Mouse (Mus musculus): ENCODE data around the gene Fsip1.
A peak's percentile ranks its signal among the peaks of the same experiment; 100 is the strongest.

Gene Fsip1

GRCm38 (mm10) chr2:118125211-118125939 lies 131.4 kb downstream of the Fsip1 start:
- DNase-seq (ENCODE audit: low read depth, low spot score): no peak

GRCm38 (mm10) chr2:118124437-118124836 lies 132.3 kb downstream of the Fsip1 start:
- DNase-seq (ENCODE audit: low read depth, low spot score): no peak

- DNase-seq (ENCODE audit: low read depth, low spot score): no peak
Observed at GRCm38 (mm10) chr2:118123743-118124142, 133.0 kb downstream of the Fsip1 start.

- DNase-seq (ENCODE audit: low read depth, low spot score): no peak
Observed at GRCm38 (mm10) chr2:118122291-118122690, 134.5 kb downstream of the Fsip1 start.

GRCm38 (mm10) chr2:118120751-118121150 lies 136.0 kb downstream of the Fsip1 start:
- DNase-seq (ENCODE audit: low read depth, low spot score): no peak

- no peak for DNase-seq (ENCODE audit: low read depth, low spot score)
Observed at GRCm38 (mm10) chr2:118120095-118120494, 136.7 kb downstream of the Fsip1 start.

- DNase-seq (ENCODE audit: low read depth, low spot score): no peak
Observed at GRCm38 (mm10) chr2:118119684-118120083, 137.1 kb downstream of the Fsip1 start.

GRCm38 (mm10) chr2:118118515-118118914 lies 138.3 kb downstream of the Fsip1 start:
- no peak for DNase-seq (ENCODE audit: low read depth, low spot score)

- no peak for DNase-seq (ENCODE audit: low read depth, low spot score)
Observed at GRCm38 (mm10) chr2:118118045-118118444, 138.7 kb downstream of the Fsip1 start.

GRCm38 (mm10) chr2:118117401-118117800 lies 139.4 kb downstream of the Fsip1 start:
- no peak for DNase-seq (ENCODE audit: low read depth, low spot score)

- no peak for DNase-seq (ENCODE audit: low read depth, low spot score)
Observed at GRCm38 (mm10) chr2:118116754-118117290, 139.9 kb downstream of the Fsip1 start.

GRCm38 (mm10) chr2:118116180-118116579 lies 140.6 kb downstream of the Fsip1 start:
- no peak for DNase-seq (ENCODE audit: low read depth, low spot score)

GRCm38 (mm10) chr2:118115647-118116046 lies 141.1 kb downstream of the Fsip1 start:
- no peak for DNase-seq (ENCODE audit: low read depth, low spot score)

GRCm38 (mm10) chr2:118114671-118115070 lies 142.1 kb downstream of the Fsip1 start:
- DNase-seq (ENCODE audit: low read depth, low spot score): no peak

- no peak for DNase-seq (ENCODE audit: low read depth, low spot score)
Observed at GRCm38 (mm10) chr2:118113808-118114524, 142.8 kb downstream of the Fsip1 start.

GRCm38 (mm10) chr2:118112846-118113479 lies 143.8 kb downstream of the Fsip1 start:
- no peak for DNase-seq (ENCODE audit: low read depth, low spot score)

- DNase-seq (ENCODE audit: low read depth, low spot score): no peak
Observed at GRCm38 (mm10) chr2:118112438-118112837, 144.3 kb downstream of the Fsip1 start.

GRCm38 (mm10) chr2:118111488-118112131 lies 145.2 kb downstream of the Fsip1 start, which contains the start of gene Thbs1:
Gene Thbs1, plus strand, starts transcription at chr2:118111876.
- DNase-seq (ENCODE audit: low read depth, low spot score): no peak

GRCm38 (mm10) chr2:118111116-118111487 lies 145.7 kb downstream of the Fsip1 start:
- peak; percentile 57 for DNase-seq (ENCODE audit: low read depth, low spot score)

- DNase-seq (ENCODE audit: low read depth, low spot score): no peak
Observed at GRCm38 (mm10) chr2:118110225-118110915, 146.4 kb downstream of the Fsip1 start.

GRCm38 (mm10) chr2:118102169-118102568 lies 154.6 kb downstream of the Fsip1 start:
- no peak for DNase-seq (ENCODE audit: low read depth, low spot score)

Measured in retina, postnatal 7 days (tissue).